Mouse (Mus musculus): ENCODE data around the gene Sox13. TPM values are rescaled to one million over a fixed set of nuclear protein-coding genes. Genes with fewer than 3 reads are reported as not detected.

The Sox13 gene
- total and polyA plus RNA-seq, 3 experiments = 0.03 TPM; not detected in 2

DNA sequence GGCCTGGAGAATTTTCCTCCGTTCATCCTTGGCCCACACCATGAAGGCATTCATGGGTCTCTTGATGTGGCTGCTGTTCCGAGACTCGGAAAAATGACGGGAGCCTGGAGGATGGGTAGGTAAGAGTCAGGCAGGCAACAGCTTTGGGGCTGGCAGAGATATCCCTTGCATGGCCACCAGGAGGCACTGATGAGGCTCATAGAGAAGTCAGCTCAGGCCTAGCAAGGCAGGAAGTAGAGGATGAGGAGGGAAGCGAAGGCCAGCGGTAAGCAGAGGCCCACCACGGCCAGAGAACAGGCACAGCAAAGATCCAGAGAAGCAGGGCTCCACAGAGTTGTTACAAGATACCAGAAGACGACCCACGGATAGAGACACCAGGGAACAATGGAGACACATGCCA, 38.7 kb downstream of the Sox13 start:
- peak overlapping the region; percentile 50 for H3K9ac ChIP-seq (ENCODE audit: control insufficient read depth, low read depth, low read length, poor library complexity, severe bottlenecking)
- peak overlapping the region; percentile 38 to 47 for H3K4me3 ChIP-seq (ENCODE audit: control insufficient read depth in 1 of 2, insufficient read depth in 1 of 2, low read depth in 2 of 2, low read length in 2 of 2)
- DNase-seq (ENCODE audit: low read depth, low spot score) = peak; percentile 79

GRCm38 (mm10) chr1:133383157-133383783, 40.9 kb downstream of the Sox13 start:
- no peak for DNase-seq (ENCODE audit: low read depth, low spot score)
- no peak overlapping the region for H3K27ac ChIP-seq (ENCODE audit: control insufficient read depth, low read depth, low read length)
- no peaks in the 10 kb centered on the region for H3K9me3 ChIP-seq (replicated peaks; ENCODE audit: insufficient read depth, low read length)
- H3K4me1 ChIP-seq (ENCODE audit: control insufficient read depth in 1 of 2, insufficient read depth in 2 of 2, low read length in 2 of 2) = peaks cover 5 to 16% of the 10 kb centered on the region in 2 experiments; a peak in 3 of 4 replicates
- H3K79me2 ChIP-seq (ENCODE audit: control insufficient read depth, insufficient read depth, low read length, poor library complexity) = no peaks in the 10 kb centered on the region
- H3K36me3 ChIP-seq (ENCODE audit: control insufficient read depth in 1 of 2, insufficient read depth in 2 of 2, low read length in 2 of 2) = peaks cover 0 to 3% of the 10 kb centered on the region in 2 experiments; a peak in 2 of 4 replicates
- no peak overlapping the region for H3K4me3 ChIP-seq (ENCODE audit: control insufficient read depth in 1 of 2, insufficient read depth in 1 of 2, low read depth in 2 of 2, low read length in 2 of 2)
- no peaks in the 10 kb centered on the region for H3K27me3 ChIP-seq (ENCODE audit: control insufficient read depth in 1 of 2, insufficient read depth in 2 of 2, low read length in 2 of 2)
- no peak overlapping the region for H3K9ac ChIP-seq (ENCODE audit: control insufficient read depth, low read depth, low read length, poor library complexity, severe bottlenecking)
- no peak for TF ChIP-seq TCF12 (IDR thresholded peaks at IDR 0.05; ENCODE audit: low read depth, low read length)
- TF ChIP-seq NELFE (IDR thresholded peaks at IDR 0.05; ENCODE audit: low read depth, low read length) = no peak
- no peak for TF ChIP-seq ZMIZ1 (IDR thresholded peaks at IDR 0.05; ENCODE audit: low read depth, low read length)
- no peak for TF ChIP-seq MEF2A (IDR thresholded peaks at IDR 0.05; ENCODE audit: extremely low read depth, insufficient replicate concordance, low read depth, low read length, poor library complexity, severe bottlenecking)
- TF ChIP-seq CHD1 (IDR thresholded peaks at IDR 0.05; ENCODE audit: low read depth, low read length) = no peak
- TF ChIP-seq SIN3A (IDR thresholded peaks at IDR 0.05; ENCODE audit: low read length) = no peak
- no peak for TF ChIP-seq JUND (IDR thresholded peaks at IDR 0.05; ENCODE audit: low read depth, low read length)
- TF ChIP-seq UBTF (IDR thresholded peaks at IDR 0.05; ENCODE audit: borderline replicate concordance, insufficient read depth, low read depth, low read length) = no peak
- no peak for TF ChIP-seq MXI1 (IDR thresholded peaks at IDR 0.05; ENCODE audit: low read depth, low read length)
- no peak for TF ChIP-seq CTCF (IDR thresholded peaks at IDR 0.05 in 2 of 3, conservative IDR thresholded peaks at IDR 0.05 in 1 of 3; ENCODE audit: control insufficient read depth in 1 of 3, insufficient read depth in 1 of 3, low read depth in 2 of 3, low read length in 3 of 3, poor library complexity in 1 of 3, severe bottlenecking in 1 of 3)
- TF ChIP-seq MAFK (IDR thresholded peaks at IDR 0.05; ENCODE audit: borderline replicate concordance, low read depth, low read length) = no peak
- TF ChIP-seq RAD21 (IDR thresholded peaks at IDR 0.05; ENCODE audit: low read depth, low read length) = no peak
- TF ChIP-seq POLR2AphosphoS5 (IDR thresholded peaks at IDR 0.05; ENCODE audit: borderline replicate concordance, low read depth, low read length) = no peak
- TF ChIP-seq EP300 (IDR thresholded peaks at IDR 0.05; ENCODE audit: low read depth in 1 of 2, low read length in 2 of 2) = no peak

More for the DNA sequence above, 38.7 kb downstream of the Sox13 start:
- Histone ChIP-seq H3K36me3 (ENCODE audit: control insufficient read depth in 1 of 2, insufficient read depth in 2 of 2, low read length in 2 of 2) (peaks cover 0 to 3% of the 10 kb centered on the region in 2 experiments; a peak in 2 of 4 replicates), H3K9me3 (replicated peaks; ENCODE audit: insufficient read depth, low read length) (no peaks in the 10 kb centered on the region), H3K27me3 (ENCODE audit: control insufficient read depth in 1 of 2, insufficient read depth in 2 of 2, low read length in 2 of 2) (no peaks in the 10 kb centered on the region), H3K4me1 (ENCODE audit: control insufficient read depth in 1 of 2, insufficient read depth in 2 of 2, low read length in 2 of 2) (peaks cover 5 to 12% of the 10 kb centered on the region in 2 experiments; a peak in 3 of 4 replicates), H3K27ac (ENCODE audit: control insufficient read depth, low read depth, low read length) (no peak overlapping the region), H3K79me2 (ENCODE audit: control insufficient read depth, insufficient read depth, low read length, poor library complexity) (no peaks in the 10 kb centered on the region)
- TF ChIP-seq HCFC1 (IDR thresholded peaks at IDR 0.05; ENCODE audit: low read depth, low read length) = peak; percentile 59
- TF ChIP-seq TCF12 (IDR thresholded peaks at IDR 0.05; ENCODE audit: low read depth, low read length) = no peak
- 0 out of 2 replicates have a peak, but pooled peaks have one; percentile 31 for TF ChIP-seq ZC3H11A (IDR thresholded peaks at IDR 0.05; ENCODE audit: low read depth, low read length)
- no peak for TF ChIP-seq ETS1 (IDR thresholded peaks at IDR 0.05; ENCODE audit: low read depth, low read length)
- no peak for TF ChIP-seq EP300 (IDR thresholded peaks at IDR 0.05; ENCODE audit: low read depth in 1 of 2, low read length in 2 of 2)
- peak; percentile 81 to 85 (median 82) for TF ChIP-seq CTCF (IDR thresholded peaks at IDR 0.05 in 2 of 3, conservative IDR thresholded peaks at IDR 0.05 in 1 of 3; ENCODE audit: control insufficient read depth in 1 of 3, insufficient read depth in 1 of 3, low read depth in 2 of 3, low read length in 3 of 3, poor library complexity in 1 of 3, severe bottlenecking in 1 of 3)
- TF ChIP-seq RAD21 (IDR thresholded peaks at IDR 0.05; ENCODE audit: low read depth, low read length) = peak; percentile 52
- TF ChIP-seq SMC3 (IDR thresholded peaks at IDR 0.05; ENCODE audit: low read depth, low read length) = peak; percentile 81
- TF ChIP-seq TBP (IDR thresholded peaks at IDR 0.05; ENCODE audit: low read depth, low read length) = 0 out of 2 replicates have a peak, but pooled peaks have one; percentile 21
- TF ChIP-seq ELF1 (IDR thresholded peaks at IDR 0.05; ENCODE audit: low read depth, low read length) = peak; percentile 77
- no peak for TF ChIP-seq GABPA (IDR thresholded peaks at IDR 0.05; ENCODE audit: low read depth, low read length)
- TF ChIP-seq GATA1 (IDR thresholded peaks at IDR 0.05; ENCODE audit: low read depth, low read length) = no peak
- peak in 1 of 2 experiments; percentile 55; a peak in 1 of 4 replicates for TF ChIP-seq POLR2A (IDR thresholded peaks at IDR 0.05; ENCODE audit: control insufficient read depth in 1 of 2, insufficient read depth in 1 of 2, low read depth in 1 of 2, low read length in 2 of 2, poor library complexity in 1 of 2)
- 0 out of 2 replicates have a peak, but pooled peaks have one; percentile 27 for TF ChIP-seq NELFE (IDR thresholded peaks at IDR 0.05; ENCODE audit: low read depth, low read length)
- TF ChIP-seq UBTF (IDR thresholded peaks at IDR 0.05; ENCODE audit: borderline replicate concordance, insufficient read depth, low read depth, low read length) = no peak
